Mouse (Mus musculus) midbrain, embryonic 16.5 days (tissue): ENCODE measurements around the gene Loxl3. TPM values are rescaled to one million over a fixed set of nuclear protein-coding genes. Genes with fewer than 3 reads are reported as not detected.

Source experiments
- ATAC-seq: fragments of 200-750 bp; cut with Nextera tagmentation; 2 replicates; pipeline ENCODE4 v1.8.0; 2017; ENCODE audit warnings: moderate TSS enrichment
- H3K27ac ChIP-seq: fragments of 300-500 bp; sonication (generic); 2 replicates; pipeline ENCODE4 v1.5.1; 2014; ENCODE audit warnings: mild to moderate bottlenecking, low read length, mixed read lengths
- H3K27me3 ChIP-seq: fragments of 300-500 bp; sonication (generic); 2 replicates; pipeline ENCODE4 v1.6.1; 2014; ENCODE audit warnings: low read depth, low read length, mixed read lengths; ENCODE audit not compliant: control insufficient read depth, insufficient read depth
- H3K36me3 ChIP-seq: fragments of 300-500 bp; sonication (generic); 2 replicates; pipeline ENCODE4 v1.6.1; 2014; ENCODE audit warnings: mild to moderate bottlenecking, low read length, moderate library complexity, mixed read lengths; ENCODE audit not compliant: control insufficient read depth, insufficient read depth
- H3K4me1 ChIP-seq: fragments of 300-500 bp; sonication (generic); 2 replicates; pipeline ENCODE4 v1.6.1; 2014; ENCODE audit warnings: mild to moderate bottlenecking, low read length, mixed read lengths; ENCODE audit not compliant: control insufficient read depth, insufficient read depth
- H3K4me2 ChIP-seq: fragments of 300-500 bp; sonication (generic); 2 replicates; pipeline ENCODE4 v1.6.1; 2014; ENCODE audit warnings: mild to moderate bottlenecking, low read length, mixed read lengths
- H3K4me3 ChIP-seq: fragments of 300-500 bp; sonication (generic); 2 replicates; pipeline ENCODE4 v1.5.1; 2014; ENCODE audit warnings: low read depth, mild to moderate bottlenecking, low read length, moderate library complexity, mixed read lengths
- H3K9ac ChIP-seq: fragments of 300-500 bp; sonication (generic); 2 replicates; pipeline ENCODE4 v1.6.1; 2014; ENCODE audit warnings: low read depth, low read length, mixed read lengths
- H3K9me3 ChIP-seq: fragments of 300-500 bp; sonication (generic); replicated peaks from 2 replicates; pipeline ENCODE4 v1.6.1; 2014; ENCODE audit warnings: mild to moderate bottlenecking, low read length, mixed read lengths; ENCODE audit not compliant: control insufficient read depth, poor library complexity, severe bottlenecking
- WGBS: fragments of 180-500 bp; shearing (Covaris S2); extraction: QIAGEN DNeasy Blood & Tissue Kit; methylation state at CpG from one replicate; pipeline ENCODE4 v1.1.7; 2014; 5-methylcytosine and 5-hydroxymethylcytosine counted together
- polyA plus RNA-seq: library from polyadenylated mRNA; unstranded; fragments of >200 nt; fragmentation: Nextera tagmentation; extraction: Ambion mirVana; gene quantifications from 2 replicates; pipeline ENCODE4 v1.2.1, GENCODE M21; 2015

Gene Loxl3
- polyA plus RNA-seq, 1 experiment from 2014 or later: 7.5 TPM

DNA sequence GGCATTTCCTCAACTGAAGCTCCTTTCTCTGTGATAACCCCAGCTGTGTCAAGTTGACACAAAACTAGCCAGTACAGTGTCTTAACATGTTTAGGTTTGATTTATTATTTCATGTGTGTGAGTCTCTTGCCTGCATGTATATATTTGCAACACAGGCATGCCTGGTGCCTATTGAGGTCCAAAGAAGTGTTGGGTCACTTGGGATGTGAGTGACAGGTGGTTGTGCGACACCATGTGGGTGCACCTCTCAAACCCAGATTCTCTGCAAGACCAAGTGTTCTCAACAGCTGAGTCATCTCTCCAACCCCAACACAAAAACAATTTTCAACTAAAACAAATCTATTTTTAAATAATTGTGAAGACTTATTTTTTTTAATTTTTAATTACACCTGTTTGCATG lies 30.9 kb upstream of the Loxl3 start:
- ATAC-seq: no peak
- Histone ChIP-seq H3K36me3 (no peaks in the 10 kb centered on the region), H3K4me2 (no peak overlapping the region), H3K9ac (no peak overlapping the region), H3K9me3 (no peaks in the 10 kb centered on the region), H3K27me3 (no peaks in the 10 kb centered on the region), H3K27ac (no peak overlapping the region), H3K4me3 (no peak overlapping the region), H3K4me1 (no peaks in the 10 kb centered on the region)
- 95% methylated on average over 1 of the region's 1 CpGs for WGBS

DNA sequence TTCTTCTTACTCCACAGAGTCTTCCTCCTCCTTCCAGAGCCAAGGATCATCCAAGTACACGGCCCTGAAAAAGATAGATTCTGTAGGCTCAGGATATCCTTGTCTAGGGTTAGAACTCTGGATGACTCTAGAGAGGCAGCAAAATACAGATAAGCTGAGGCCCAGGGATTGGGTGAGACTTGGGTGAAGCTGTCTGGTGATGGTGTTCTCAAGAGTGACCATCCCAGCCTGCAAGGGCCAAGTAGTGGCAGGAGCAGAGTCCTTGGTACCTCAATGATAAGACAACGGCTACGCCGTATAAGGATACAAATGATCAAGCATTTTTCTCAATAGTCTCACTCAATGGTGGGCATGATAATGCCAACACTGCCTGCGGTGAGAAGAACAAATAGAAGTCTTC lies 30.1 kb upstream of the Loxl3 start:
- WGBS: 81% methylated on average over 5 of the region's 5 CpGs
- ATAC-seq: no peak

DNA sequence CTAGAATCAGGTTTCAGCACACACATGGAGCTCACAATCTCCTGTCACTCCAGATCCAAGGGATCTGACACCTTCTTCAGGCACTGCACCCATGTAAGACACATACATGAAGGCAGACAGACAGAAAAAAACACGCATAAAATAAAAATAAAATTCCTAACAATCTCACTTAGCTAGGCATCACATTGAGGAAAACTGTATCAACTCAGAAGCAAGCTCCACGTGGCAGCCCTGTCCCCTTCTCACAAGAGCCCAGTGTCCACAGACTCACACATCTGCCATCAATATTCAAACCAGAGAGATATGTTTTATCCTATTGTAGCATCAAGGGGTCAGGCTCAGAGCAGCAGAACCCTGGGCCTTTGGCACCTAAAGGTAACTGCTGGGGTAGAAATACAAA lies 29.7 kb upstream of the Loxl3 start:
- Histone ChIP-seq H3K9me3 (no peaks in the 10 kb centered on the region), H3K4me3 (no peak overlapping the region), H3K4me1 (no peaks in the 10 kb centered on the region), H3K4me2 (no peak overlapping the region), H3K27ac (no peak overlapping the region), H3K27me3 (no peaks in the 10 kb centered on the region), H3K36me3 (no peaks in the 10 kb centered on the region), H3K9ac (no peak overlapping the region)
- WGBS: 76% methylated on average over 2 of the region's 2 CpGs
- ATAC-seq: no peak

More for the DNA sequence above, 30.1 kb upstream of the Loxl3 start:
- no peaks in the 10 kb centered on the region for H3K27me3 ChIP-seq
- H3K36me3 ChIP-seq: no peaks in the 10 kb centered on the region
- H3K27ac ChIP-seq: no peak overlapping the region
- no peaks in the 10 kb centered on the region for H3K4me1 ChIP-seq
- no peak overlapping the region for H3K9ac ChIP-seq
- no peak overlapping the region for H3K4me3 ChIP-seq
- H3K9me3 ChIP-seq: no peaks in the 10 kb centered on the region
- no peak overlapping the region for H3K4me2 ChIP-seq

DNA sequence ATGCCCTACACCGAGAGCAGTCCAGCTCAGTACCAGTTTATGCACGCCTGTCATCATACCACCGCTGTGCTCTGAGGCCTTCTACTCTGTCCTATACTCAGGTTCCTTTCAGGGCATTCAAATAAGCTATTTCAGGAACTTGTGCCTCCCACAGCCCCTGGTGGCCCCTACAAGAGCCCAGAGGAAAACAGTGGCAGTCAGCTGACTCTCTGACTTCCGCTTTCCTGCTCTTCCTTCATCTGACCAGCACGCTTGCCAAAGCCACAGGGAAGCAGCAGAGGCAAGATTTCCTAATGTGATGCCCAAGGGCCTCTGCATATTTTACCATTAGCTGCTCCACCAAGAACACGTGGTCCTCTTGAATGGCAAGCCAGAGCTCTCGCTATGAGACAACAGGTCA lies 29.1 kb upstream of the Loxl3 start:
- ATAC-seq: no peak
- H3K27ac ChIP-seq: no peak overlapping the region
- no peak overlapping the region for H3K4me3 ChIP-seq
- H3K9ac ChIP-seq: no peak overlapping the region
- 52% methylated on average over 7 of the region's 7 CpGs for WGBS
- no peaks in the 10 kb centered on the region for H3K4me1 ChIP-seq
- no peaks in the 10 kb centered on the region for H3K27me3 ChIP-seq
- H3K36me3 ChIP-seq: no peaks in the 10 kb centered on the region
- no peaks in the 10 kb centered on the region for H3K9me3 ChIP-seq
- H3K4me2 ChIP-seq: no peak overlapping the region

DNA sequence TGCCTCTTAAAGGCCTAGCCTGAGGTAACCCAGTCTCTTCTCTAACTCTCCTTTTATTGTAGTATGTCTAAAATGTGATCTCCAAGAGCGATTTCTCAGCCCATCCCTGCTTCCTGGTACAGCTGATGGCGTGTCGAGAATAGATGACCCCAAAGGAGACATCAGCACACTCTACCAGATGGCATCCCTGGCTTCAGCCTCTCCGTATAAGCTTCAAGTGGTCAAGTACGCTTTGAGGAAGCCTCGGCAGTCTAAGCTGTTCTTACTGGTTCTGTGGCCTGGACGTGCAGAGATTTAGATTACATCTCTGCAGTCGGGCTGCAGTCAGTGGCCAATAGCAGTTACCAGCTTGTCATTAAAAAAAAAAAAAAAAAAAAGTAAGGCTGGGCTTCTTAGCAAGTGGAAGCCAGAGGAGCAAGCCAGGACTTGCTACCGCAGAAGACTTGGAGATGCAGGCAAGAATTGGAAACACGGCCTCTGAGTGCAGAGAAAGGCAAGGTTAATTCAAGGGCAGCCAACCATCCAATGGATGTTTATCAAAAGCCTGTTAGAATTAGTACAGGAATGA lies 28.4 kb upstream of the Loxl3 start:
- no peaks in the 10 kb centered on the region for H3K9me3 ChIP-seq
- no peak overlapping the region for H3K4me3 ChIP-seq
- H3K4me1 ChIP-seq: no peaks in the 10 kb centered on the region
- H3K36me3 ChIP-seq: no peaks in the 10 kb centered on the region
- no peak overlapping the region for H3K27ac ChIP-seq
- WGBS: 87% methylated on average over 10 of the region's 10 CpGs
- H3K4me2 ChIP-seq: no peak overlapping the region
- H3K9ac ChIP-seq: no peak overlapping the region
- H3K27me3 ChIP-seq: no peaks in the 10 kb centered on the region
- ATAC-seq: no peak

DNA sequence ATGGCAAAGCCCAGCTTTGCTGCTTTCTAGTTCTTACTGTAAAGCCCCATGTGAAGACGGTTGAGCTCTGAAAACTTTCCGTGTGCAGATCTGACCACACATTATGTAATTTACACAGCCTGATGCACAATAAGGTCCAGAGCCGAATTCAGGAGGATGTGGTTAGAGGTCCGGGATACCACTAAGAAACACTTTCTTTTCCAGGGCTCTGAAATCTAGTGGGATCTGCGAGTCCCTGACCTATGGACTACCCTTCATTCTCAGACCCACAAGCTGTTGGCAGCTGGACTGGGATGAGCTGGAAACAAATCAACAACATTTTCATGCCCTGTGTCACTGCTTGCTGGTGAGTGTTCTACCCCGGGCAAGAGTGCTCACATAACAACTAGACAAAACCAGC lies 27.9 kb upstream of the Loxl3 start:
- H3K27ac ChIP-seq: no peak overlapping the region
- no peak overlapping the region for H3K4me2 ChIP-seq
- no peaks in the 10 kb centered on the region for H3K36me3 ChIP-seq
- no peak for ATAC-seq
- no peak overlapping the region for H3K4me3 ChIP-seq
- no peaks in the 10 kb centered on the region for H3K9me3 ChIP-seq
- H3K4me1 ChIP-seq: no peaks in the 10 kb centered on the region
- H3K27me3 ChIP-seq: no peaks in the 10 kb centered on the region
- WGBS: 89% methylated on average over 6 of the region's 6 CpGs
- H3K9ac ChIP-seq: no peak overlapping the region

DNA sequence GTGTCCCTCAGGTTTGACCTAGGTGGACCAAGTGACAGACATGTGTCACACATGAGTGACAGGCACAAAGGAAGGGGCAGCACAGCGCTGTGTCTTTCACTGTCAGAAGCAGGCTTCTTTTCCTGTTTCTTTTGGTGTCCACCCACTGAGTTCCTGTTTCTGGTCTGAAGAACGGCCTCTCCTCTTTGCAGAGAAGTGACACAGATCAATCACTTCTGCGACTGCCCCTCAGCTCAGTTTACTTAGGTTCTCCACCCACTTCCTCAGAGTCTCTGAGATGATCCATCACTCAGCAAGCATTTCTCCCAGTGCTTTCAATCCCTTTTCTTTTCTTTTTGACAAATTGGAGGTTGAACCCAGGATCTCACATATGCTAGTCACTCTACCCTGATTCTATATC lies 25.3 kb upstream of the Loxl3 start:
- H3K27me3 ChIP-seq: no peaks in the 10 kb centered on the region
- no peak overlapping the region for H3K9ac ChIP-seq
- H3K36me3 ChIP-seq: no peaks in the 10 kb centered on the region
- H3K4me2 ChIP-seq: no peak overlapping the region
- no peak overlapping the region for H3K4me3 ChIP-seq
- no peaks in the 10 kb centered on the region for H3K9me3 ChIP-seq
- no peak for ATAC-seq
- 76% methylated on average over 3 of the region's 3 CpGs for WGBS
- no peak overlapping the region for H3K27ac ChIP-seq
- no peaks in the 10 kb centered on the region for H3K4me1 ChIP-seq

DNA sequence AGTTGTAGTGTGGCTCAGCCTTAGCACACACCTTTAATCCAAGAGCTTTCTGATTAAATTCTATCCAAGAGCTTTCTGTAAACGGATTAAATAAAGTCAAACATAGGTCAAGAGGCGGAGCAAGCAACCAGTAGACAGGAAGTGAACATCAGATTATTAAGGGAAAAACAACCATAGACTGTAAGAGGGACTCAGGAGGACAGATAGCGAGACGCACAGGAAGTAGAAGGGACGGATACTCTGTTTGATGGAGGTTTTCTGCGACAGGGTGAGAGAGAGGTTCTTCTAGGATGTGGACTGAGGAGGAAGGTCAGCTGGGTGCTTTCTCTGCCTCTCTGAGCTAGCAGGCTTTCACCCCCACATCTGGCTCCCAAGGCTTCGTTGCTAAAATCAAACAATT lies 24.0 kb upstream of the Loxl3 start:
- Histone ChIP-seq H3K36me3 (no peaks in the 10 kb centered on the region), H3K4me3 (no peak overlapping the region), H3K27ac (no peak overlapping the region), H3K27me3 (no peaks in the 10 kb centered on the region), H3K4me2 (no peak overlapping the region), H3K9ac (no peak overlapping the region), H3K4me1 (no peaks in the 10 kb centered on the region), H3K9me3 (no peaks in the 10 kb centered on the region)
- 79% methylated on average over 7 of the region's 7 CpGs for WGBS
- ATAC-seq: no peak

DNA sequence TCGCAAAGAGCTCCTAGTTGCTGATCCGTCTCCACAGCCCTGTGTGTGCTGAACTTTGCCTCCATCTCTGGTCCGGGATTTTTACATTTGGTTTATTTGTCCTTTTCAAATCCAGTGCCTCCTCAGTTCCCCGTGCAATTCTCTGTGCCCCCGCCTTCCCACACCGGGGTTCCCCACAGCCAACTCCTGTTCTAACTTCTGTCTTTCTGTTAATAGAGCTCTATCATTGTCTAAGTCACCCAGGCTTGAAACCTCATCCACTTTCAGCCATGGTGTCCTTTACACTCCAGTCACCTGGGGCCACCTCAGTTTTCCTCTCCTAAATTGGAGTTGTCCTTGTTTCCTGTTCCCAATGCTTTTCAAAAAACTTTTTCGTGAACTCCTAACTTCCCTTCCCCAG lies 22.7 kb upstream of the Loxl3 start:
- no peak overlapping the region for H3K9ac ChIP-seq
- H3K27ac ChIP-seq: no peak overlapping the region

More for the DNA sequence above, 22.7 kb upstream of the Loxl3 start:
- Histone ChIP-seq H3K4me2 (no peak overlapping the region), H3K4me3 (no peak overlapping the region), H3K9me3 (no peaks in the 10 kb centered on the region), H3K27me3 (no peaks in the 10 kb centered on the region), H3K36me3 (no peaks in the 10 kb centered on the region), H3K4me1 (no peaks in the 10 kb centered on the region)
- 85% methylated on average over 7 of the region's 7 CpGs for WGBS
- no peak for ATAC-seq
